21 mouse cellular contexts compared by ENCODE assay signal in genomic region chr13:73637826-73638225, GRCm38 (mm10). TPM values are rescaled to one million over a fixed set of nuclear protein-coding genes. Genes with fewer than 3 reads are reported as not detected.
"Had no signal": no experiment of that assay in that cellular context is flagged by ENCODE, and none has a peak within 500 bp of the region (broad histone marks: within the 10 kb centered on the region; RNA-seq: fewer than 3 reads in every experiment).

No protein-coding gene starts in this region.

- H3K4me2 ChIP-seq: liver, embryonic 13.5 days; liver, embryonic 15.5 days; lung, embryonic 15.5 days; midbrain, embryonic 11.5 days; midbrain, embryonic 13.5 days; midbrain, embryonic 15.5 days; neural tube, embryonic 12.5 days; stomach, embryonic 15.5 days had no signal

- H3K36me3 ChIP-seq: liver, embryonic 13.5 days; liver, embryonic 15.5 days; stomach, embryonic 15.5 days had no signal

- H3K4me1 ChIP-seq: liver, embryonic 15.5 days; lung, embryonic 15.5 days; megakaryocyte, embryonic 14.5 days; midbrain, embryonic 13.5 days; midbrain, embryonic 15.5 days; stomach, embryonic 15.5 days had no signal

- H3K4me3 ChIP-seq: liver, embryonic 13.5 days; liver, embryonic 15.5 days; lung, embryonic 15.5 days; megakaryocyte, embryonic 14.5 days; midbrain, embryonic 13.5 days; midbrain, embryonic 15.5 days; neural tube, embryonic 12.5 days; stomach, embryonic 15.5 days had no signal

- ATAC-seq: liver, postnatal 0 days; midbrain, embryonic 13.5 days; midbrain, embryonic 15.5 days had no signal

- H3K9ac ChIP-seq: liver, embryonic 13.5 days; liver, embryonic 15.5 days; liver, postnatal 0 days; lung, embryonic 15.5 days; midbrain, embryonic 13.5 days; midbrain, embryonic 15.5 days; neural tube, embryonic 12.5 days; stomach, embryonic 15.5 days had no signal

- H3K27me3 ChIP-seq: liver, embryonic 13.5 days; liver, embryonic 15.5 days; lung, embryonic 15.5 days; midbrain, embryonic 13.5 days; midbrain, embryonic 15.5 days; neural tube, embryonic 12.5 days; stomach, embryonic 15.5 days had no signal

- H3K9me3 ChIP-seq: liver, embryonic 13.5 days; liver, embryonic 15.5 days; lung, embryonic 15.5 days; megakaryocyte, embryonic 14.5 days; midbrain, embryonic 13.5 days; midbrain, embryonic 15.5 days; neural tube, embryonic 12.5 days; stomach, embryonic 15.5 days had no signal

- DNase-seq: liver, embryonic 13.5 days; liver, postnatal 0 days; lung, postnatal 10 days; right cerebral cortex, postnatal 14 days; thymus, adult 18-20 months; thymus, postnatal 25 days; thymus, postnatal 4 days had no signal

- H3K27ac ChIP-seq: liver, embryonic 13.5 days; liver, embryonic 15.5 days; lung, embryonic 15.5 days; macrophage; midbrain, embryonic 13.5 days; midbrain, embryonic 15.5 days; neural tube, embryonic 12.5 days; stomach, embryonic 15.5 days had no signal

RNA-seq across cellular contexts. Expression of gene Tert, which starts 11.1 kb away (rescaled TPM):
- polyA plus RNA-seq: macrophage had no signal

RNA-seq across cellular contexts. Expression of gene Slc6a18, which starts 40.0 kb away (rescaled TPM):
- total RNA-seq: megakaryocyte progenitor cell, adult 5-6 weeks; midbrain, postnatal 0 days; monocyte, adult 5-6 weeks; neutrophil, adult 5-6 weeks had no signal
- polyA plus RNA-seq: liver, embryonic 13.5 days; liver, embryonic 15.5 days; liver, postnatal 0 days; lung, embryonic 15.5 days; macrophage; midbrain, embryonic 11.5 days; midbrain, embryonic 13.5 days; midbrain, embryonic 15.5 days; midbrain, postnatal 0 days; neural tube, embryonic 12.5 days; neural tube, embryonic 14.5 days; stomach, embryonic 15.5 days had no signal
